Mouse (Mus musculus): ENCODE results near the gene Zg16. TPM values are rescaled to one million over a fixed set of nuclear protein-coding genes. Genes with fewer than 3 reads are reported as not detected.

Gene Zg16
- polyA plus RNA-seq, 1 experiment from 2014 or later: not detected

GRCm38 (mm10) chr7:127118671-127119445 lies 31.7 kb upstream of the Zg16 start:
- Histone ChIP-seq H3K4me2 (ENCODE audit: low read depth, severe bottlenecking) (no peak overlapping the region), H3K36me3 (ENCODE audit: control insufficient read depth, insufficient read depth, low read length) (no peaks in the 10 kb centered on the region), H3K4me1 (ENCODE audit: control insufficient read depth, insufficient read depth, low read length) (peaks cover 8% of the 10 kb centered on the region; the same call in 1 of the 2 replicates), H3K9me3 (ENCODE audit: control insufficient read depth, low read length) (no peaks in the 10 kb centered on the region), H3K27ac (replicated peaks; ENCODE audit: low read depth, low read length) (no peak overlapping the region), H3K9ac (ENCODE audit: low read length) (no peak overlapping the region), H3K27me3 (ENCODE audit: control insufficient read depth, insufficient read depth, low read length) (peaks cover 15% of the 10 kb centered on the region; the same call in 1 of the 2 replicates), H3K4me3 (ENCODE audit: low read depth, low read length) (no peak overlapping the region)
- DNase-seq (ENCODE audit: low spot score): no peak
- no peak for ATAC-seq (ENCODE audit: insufficient number of reproducible peaks, low FRiP score, low TSS enrichment, low read depth)
- 63% methylated on average over 14 of the region's 14 CpGs for WGBS

- Histone ChIP-seq H3K27me3 (ENCODE audit: control insufficient read depth, insufficient read depth, low read length) (peaks cover 15% of the 10 kb centered on the region; the same call in 1 of the 2 replicates), H3K36me3 (ENCODE audit: control insufficient read depth, insufficient read depth, low read length) (no peaks in the 10 kb centered on the region), H3K4me3 (ENCODE audit: low read depth, low read length) (no peak overlapping the region), H3K4me2 (ENCODE audit: low read depth, severe bottlenecking) (no peak overlapping the region), H3K9me3 (ENCODE audit: control insufficient read depth, low read length) (no peaks in the 10 kb centered on the region), H3K4me1 (ENCODE audit: control insufficient read depth, insufficient read depth, low read length) (peaks cover 8% of the 10 kb centered on the region; the same call in 1 of the 2 replicates), H3K9ac (ENCODE audit: low read length) (no peak overlapping the region), H3K27ac (replicated peaks; ENCODE audit: low read depth, low read length) (no peak overlapping the region)
- WGBS: 33% methylated on average over 5 of the region's 5 CpGs
- DNase-seq (ENCODE audit: low spot score) (no peak), ATAC-seq (ENCODE audit: insufficient number of reproducible peaks, low FRiP score, low TSS enrichment, low read depth) (no peak)
These were observed 30.8 kb upstream of the Zg16 start for GRCm38 (mm10) chr7:127117948-127118347.

- H3K27me3 ChIP-seq (ENCODE audit: control insufficient read depth, insufficient read depth, low read length): peaks cover 9% of the 10 kb centered on the region; the same call in 1 of the 2 replicates
- ATAC-seq (ENCODE audit: insufficient number of reproducible peaks, low FRiP score, low TSS enrichment, low read depth): no peak
- H3K27ac ChIP-seq (replicated peaks; ENCODE audit: low read depth, low read length): no peak overlapping the region
- no peak overlapping the region for H3K4me3 ChIP-seq (ENCODE audit: low read depth, low read length)
- H3K4me1 ChIP-seq (ENCODE audit: control insufficient read depth, insufficient read depth, low read length): peaks cover 10% of the 10 kb centered on the region; the same call in 1 of the 2 replicates
- H3K9ac ChIP-seq (ENCODE audit: low read length): no peak overlapping the region
- no peaks in the 10 kb centered on the region for H3K9me3 ChIP-seq (ENCODE audit: control insufficient read depth, low read length)
- H3K36me3 ChIP-seq (ENCODE audit: control insufficient read depth, insufficient read depth, low read length): no peaks in the 10 kb centered on the region
- H3K4me2 ChIP-seq (ENCODE audit: low read depth, severe bottlenecking): no peak overlapping the region
- DNase-seq (ENCODE audit: low spot score): no peak
- WGBS: 69% methylated on average over 11 of the region's 11 CpGs
These were observed 29.3 kb upstream of the Zg16 start for GRCm38 (mm10) chr7:127116331-127116935.

DNA sequence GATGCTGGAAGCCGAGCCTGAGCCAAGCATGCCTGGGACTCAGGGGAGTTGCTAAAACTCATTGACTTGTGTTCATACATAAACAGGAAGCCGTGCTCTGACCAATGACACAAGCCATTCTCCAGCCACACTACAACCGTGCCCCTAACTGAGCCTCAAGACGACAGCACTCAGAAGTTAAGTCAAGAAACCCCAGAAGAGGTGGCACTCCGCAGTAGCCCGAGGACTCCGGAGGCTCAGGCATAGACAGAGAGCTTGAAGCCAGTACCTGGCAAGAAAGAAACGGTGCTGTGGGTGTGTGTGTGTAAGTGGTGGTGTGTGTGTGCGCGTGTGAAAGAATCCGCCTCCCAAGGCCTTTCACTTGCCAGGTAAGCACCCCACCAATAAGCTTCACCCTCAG lies 27.8 kb upstream of the Zg16 start:
- H3K36me3 ChIP-seq (ENCODE audit: control insufficient read depth, insufficient read depth, low read length): no peaks in the 10 kb centered on the region
- WGBS: 89% methylated on average over 11 of the region's 11 CpGs
- no peaks in the 10 kb centered on the region for H3K27me3 ChIP-seq (ENCODE audit: control insufficient read depth, insufficient read depth, low read length)
- H3K4me2 ChIP-seq (ENCODE audit: low read depth, severe bottlenecking): no peak overlapping the region
- no peak for ATAC-seq (ENCODE audit: insufficient number of reproducible peaks, low FRiP score, low TSS enrichment, low read depth)
- peaks cover 10% of the 10 kb centered on the region; the same call in 1 of the 2 replicates for H3K4me1 ChIP-seq (ENCODE audit: control insufficient read depth, insufficient read depth, low read length)
- H3K9ac ChIP-seq (ENCODE audit: low read length): no peak overlapping the region
- H3K9me3 ChIP-seq (ENCODE audit: control insufficient read depth, low read length): no peaks in the 10 kb centered on the region
- no peak overlapping the region for H3K27ac ChIP-seq (replicated peaks; ENCODE audit: low read depth, low read length)
- no peak for DNase-seq (ENCODE audit: low spot score)
- no peak overlapping the region for H3K4me3 ChIP-seq (ENCODE audit: low read depth, low read length)

GRCm38 (mm10) chr7:127113614-127114259 lies 26.6 kb upstream of the Zg16 start:
- Histone ChIP-seq H3K27me3 (ENCODE audit: control insufficient read depth, insufficient read depth, low read length) (no peaks in the 10 kb centered on the region), H3K9ac (ENCODE audit: low read length) (no peak overlapping the region), H3K27ac (replicated peaks; ENCODE audit: low read depth, low read length) (no peak overlapping the region), H3K36me3 (ENCODE audit: control insufficient read depth, insufficient read depth, low read length) (no peaks in the 10 kb centered on the region), H3K9me3 (ENCODE audit: control insufficient read depth, low read length) (no peaks in the 10 kb centered on the region), H3K4me2 (ENCODE audit: low read depth, severe bottlenecking) (no peak overlapping the region), H3K4me1 (ENCODE audit: control insufficient read depth, insufficient read depth, low read length) (peaks cover 7% of the 10 kb centered on the region; the same call in 1 of the 2 replicates), H3K4me3 (ENCODE audit: low read depth, low read length) (no peak overlapping the region)
- ATAC-seq (ENCODE audit: insufficient number of reproducible peaks, low FRiP score, low TSS enrichment, low read depth) (no peak), DNase-seq (ENCODE audit: low spot score) (no peak)
- WGBS: 59% methylated on average over 12 of the region's 12 CpGs

DNA sequence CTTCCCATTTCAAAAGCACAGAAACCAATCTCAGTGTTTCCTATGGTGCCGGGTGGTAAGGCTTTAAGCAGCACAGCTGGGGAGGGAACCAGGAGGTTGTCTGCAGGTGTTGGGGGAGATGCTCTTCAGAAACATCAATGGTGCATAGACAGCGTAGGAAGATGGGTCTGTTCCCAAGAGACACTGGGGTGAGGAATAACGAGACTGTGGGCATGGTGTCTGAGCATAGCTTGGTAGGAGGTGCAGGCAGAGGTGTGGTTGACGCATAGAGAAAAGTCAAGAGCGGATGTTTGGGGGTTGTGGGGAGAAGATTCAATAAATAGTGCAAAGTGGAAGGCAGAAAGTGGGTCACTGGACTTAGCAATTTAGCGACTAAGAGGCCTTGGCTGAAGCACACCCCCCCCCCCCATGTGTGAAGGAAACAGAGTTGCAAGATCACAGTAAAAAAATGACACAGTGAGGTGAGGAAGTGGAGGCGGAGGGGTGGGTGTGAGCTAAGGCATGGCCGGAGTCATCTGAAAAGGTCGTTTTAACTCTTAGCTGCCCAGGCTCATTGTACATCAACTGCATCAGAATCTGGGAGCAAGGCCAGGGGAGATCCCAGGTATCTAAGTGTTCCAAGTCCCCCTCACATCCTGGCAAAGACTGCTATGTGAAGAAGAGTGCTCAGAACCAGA lies 25.9 kb upstream of the Zg16 start:
- Histone ChIP-seq H3K4me3 (ENCODE audit: low read depth, low read length) (no peak overlapping the region), H3K36me3 (ENCODE audit: control insufficient read depth, insufficient read depth, low read length) (no peaks in the 10 kb centered on the region), H3K4me1 (ENCODE audit: control insufficient read depth, insufficient read depth, low read length) (0 out of 2 replicates have a peak, but pooled peaks cover 5% of the 10 kb centered on the region), H3K27me3 (ENCODE audit: control insufficient read depth, insufficient read depth, low read length) (no peaks in the 10 kb centered on the region), H3K4me2 (ENCODE audit: low read depth, severe bottlenecking) (no peak overlapping the region), H3K9ac (ENCODE audit: low read length) (no peak overlapping the region), H3K27ac (replicated peaks; ENCODE audit: low read depth, low read length) (no peak overlapping the region), H3K9me3 (ENCODE audit: control insufficient read depth, low read length) (no peaks in the 10 kb centered on the region)
- 36% methylated on average over 9 of the region's 9 CpGs for WGBS
- DNase-seq (ENCODE audit: low spot score): no peak
- ATAC-seq (ENCODE audit: insufficient number of reproducible peaks, low FRiP score, low TSS enrichment, low read depth): no peak

DNA sequence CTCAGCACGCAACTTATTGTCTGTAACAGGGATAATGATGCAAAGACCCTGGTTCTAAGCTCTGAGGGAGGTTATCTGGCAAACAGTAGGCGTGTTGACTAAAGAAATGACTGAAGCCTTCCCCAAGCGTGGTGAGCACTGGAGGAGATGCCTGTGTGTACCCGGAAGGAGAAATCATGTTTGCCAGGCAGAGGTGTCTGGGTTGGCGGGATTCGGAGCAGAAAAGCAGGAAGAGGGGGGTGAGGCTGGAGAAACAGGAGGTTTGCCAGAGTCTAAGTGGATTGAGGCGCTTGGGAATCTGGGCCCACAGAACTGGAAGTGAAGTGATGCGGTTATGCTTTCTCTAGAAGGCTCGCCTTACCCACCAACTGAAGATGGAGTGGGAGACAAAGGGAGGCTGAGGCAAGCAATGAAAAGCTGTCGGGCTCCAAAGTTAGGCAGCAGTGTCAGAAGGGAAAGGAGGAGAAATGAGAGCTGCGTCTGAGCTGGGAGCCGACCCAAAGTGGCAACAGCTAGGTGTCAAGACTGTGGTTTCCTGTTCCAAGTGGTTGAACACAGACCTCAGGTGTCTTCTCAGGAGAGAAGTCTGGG lies 25.2 kb upstream of the Zg16 start:
- WGBS: 80% methylated on average over 12 of the region's 12 CpGs
- no peak overlapping the region for H3K27ac ChIP-seq (replicated peaks; ENCODE audit: low read depth, low read length)
- no peak for ATAC-seq (ENCODE audit: insufficient number of reproducible peaks, low FRiP score, low TSS enrichment, low read depth)
- no peaks in the 10 kb centered on the region for H3K9me3 ChIP-seq (ENCODE audit: control insufficient read depth, low read length)
- H3K36me3 ChIP-seq (ENCODE audit: control insufficient read depth, insufficient read depth, low read length): no peaks in the 10 kb centered on the region
- 0 out of 2 replicates have a peak, but pooled peaks cover 3% of the 10 kb centered on the region for H3K4me1 ChIP-seq (ENCODE audit: control insufficient read depth, insufficient read depth, low read length)
- DNase-seq (ENCODE audit: low spot score): no peak
- H3K9ac ChIP-seq (ENCODE audit: low read length): no peak overlapping the region
- no peak overlapping the region for H3K4me2 ChIP-seq (ENCODE audit: low read depth, severe bottlenecking)
- no peak overlapping the region for H3K4me3 ChIP-seq (ENCODE audit: low read depth, low read length)
- no peaks in the 10 kb centered on the region for H3K27me3 ChIP-seq (ENCODE audit: control insufficient read depth, insufficient read depth, low read length)

GRCm38 (mm10) chr7:127111461-127111860 lies 24.3 kb upstream of the Zg16 start:
- DNase-seq (ENCODE audit: low spot score) (peak; percentile 61), ATAC-seq (ENCODE audit: insufficient number of reproducible peaks, low FRiP score, low TSS enrichment, low read depth) (no peak)
- H3K4me1 ChIP-seq (ENCODE audit: control insufficient read depth, insufficient read depth, low read length): 0 out of 2 replicates have a peak, but pooled peaks cover 3% of the 10 kb centered on the region
- no peaks in the 10 kb centered on the region for H3K9me3 ChIP-seq (ENCODE audit: control insufficient read depth, low read length)
- H3K36me3 ChIP-seq (ENCODE audit: control insufficient read depth, insufficient read depth, low read length): no peaks in the 10 kb centered on the region
- 53% methylated on average over 5 of the region's 6 CpGs for WGBS
- no peak overlapping the region for H3K9ac ChIP-seq (ENCODE audit: low read length)
- no peak overlapping the region for H3K27ac ChIP-seq (replicated peaks; ENCODE audit: low read depth, low read length)
- no peaks in the 10 kb centered on the region for H3K27me3 ChIP-seq (ENCODE audit: control insufficient read depth, insufficient read depth, low read length)
- no peak overlapping the region for H3K4me3 ChIP-seq (ENCODE audit: low read depth, low read length)
- no peak overlapping the region for H3K4me2 ChIP-seq (ENCODE audit: low read depth, severe bottlenecking)
